Mouse (Mus musculus): Measurements from ENCODE around the gene Cabp1. TPM values are rescaled to one million over a fixed set of nuclear protein-coding genes. Genes with fewer than 3 reads are reported as not detected.

The Cabp1 gene
- total and polyA plus RNA-seq, 3 experiments: 2.3 to 6.0 (median 3.9) TPM

GRCm38 (mm10) chr5:115192828-115193195 lies 1.4 kb downstream of the Cabp1 start:
- H3K4me3 ChIP-seq: no peak overlapping the region
- peaks cover 3% of the 10 kb centered on the region; the same call in 1 of the 2 replicates for H3K4me1 ChIP-seq (ENCODE audit: control insufficient read depth, insufficient read depth, low read length)
- 23% methylated on average over 7 of the region's 7 CpGs for WGBS
- intact Hi-C loops (cut with DNase I): no loop called here
- H3K27ac ChIP-seq: no peak overlapping the region
- TF ChIP-seq POLR2A (IDR thresholded peaks at IDR 0.05; ENCODE audit: insufficient read depth, low read depth, low read length): no peak
- TF ChIP-seq CTCF (IDR thresholded peaks at IDR 0.05): no peak
- TF ChIP-seq EP300 (IDR thresholded peaks at IDR 0.05; ENCODE audit: insufficient read depth, low read depth, low read length): no peak
- H3K36me3 ChIP-seq (ENCODE audit: control insufficient read depth, insufficient read depth, low read length): no peaks in the 10 kb centered on the region
- no peak overlapping the region for H3K9ac ChIP-seq (ENCODE audit: low read depth, low read length)
- no peaks in the 10 kb centered on the region for H3K27me3 ChIP-seq (ENCODE audit: control insufficient read depth, insufficient read depth, low read length)
- H3K79me2 ChIP-seq (replicated peaks; ENCODE audit: control insufficient read depth, insufficient read depth, low read length): no peaks in the 10 kb centered on the region
- no peak for DNase-seq

- TF ChIP-seq POLR2A (IDR thresholded peaks at IDR 0.05; ENCODE audit: insufficient read depth, low read depth, low read length) (no peak), CTCF (IDR thresholded peaks at IDR 0.05) (no peak), EP300 (IDR thresholded peaks at IDR 0.05; ENCODE audit: insufficient read depth, low read depth, low read length) (no peak)
- H3K36me3 ChIP-seq (ENCODE audit: control insufficient read depth, insufficient read depth, low read length): no peaks in the 10 kb centered on the region
- H3K27ac ChIP-seq: no peak overlapping the region
- DNase-seq: no peak
- peaks cover 3% of the 10 kb centered on the region; the same call in 1 of the 2 replicates for H3K4me1 ChIP-seq (ENCODE audit: control insufficient read depth, insufficient read depth, low read length)
- H3K9ac ChIP-seq (ENCODE audit: low read depth, low read length): no peak overlapping the region
- 33% methylated on average over 29 of the region's 29 CpGs for WGBS
- H3K4me3 ChIP-seq: no peak overlapping the region
- no peaks in the 10 kb centered on the region for H3K27me3 ChIP-seq (ENCODE audit: control insufficient read depth, insufficient read depth, low read length)
- intact Hi-C loops (cut with DNase I): no loop called here
- no peaks in the 10 kb centered on the region for H3K79me2 ChIP-seq (replicated peaks; ENCODE audit: control insufficient read depth, insufficient read depth, low read length)
These were observed 2.0 kb downstream of the Cabp1 start for GRCm38 (mm10) chr5:115191880-115192827.

- Histone ChIP-seq H3K4me3 (no peak overlapping the region), H3K4me1 (ENCODE audit: control insufficient read depth, insufficient read depth, low read length) (peaks cover 6% of the 10 kb centered on the region), H3K27me3 (ENCODE audit: control insufficient read depth, insufficient read depth, low read length) (no peaks in the 10 kb centered on the region), H3K9ac (ENCODE audit: low read depth, low read length) (no peak overlapping the region), H3K27ac (no peak overlapping the region), H3K79me2 (replicated peaks; ENCODE audit: control insufficient read depth, insufficient read depth, low read length) (no peaks in the 10 kb centered on the region), H3K36me3 (ENCODE audit: control insufficient read depth, insufficient read depth, low read length) (no peaks in the 10 kb centered on the region)
- intact Hi-C loops (cut with DNase I): no loop called here
- TF ChIP-seq EP300 (IDR thresholded peaks at IDR 0.05; ENCODE audit: insufficient read depth, low read depth, low read length): no peak
- TF ChIP-seq POLR2A (IDR thresholded peaks at IDR 0.05; ENCODE audit: insufficient read depth, low read depth, low read length): no peak
- TF ChIP-seq CTCF (IDR thresholded peaks at IDR 0.05): no peak
- WGBS: 88% methylated on average over 12 of the region's 12 CpGs
- DNase-seq: no peak
These were observed 4.1 kb downstream of the Cabp1 start for GRCm38 (mm10) chr5:115190081-115190480.

- peaks cover 9% of the 10 kb centered on the region for H3K4me1 ChIP-seq (ENCODE audit: control insufficient read depth, insufficient read depth, low read length)
- no peak overlapping the region for H3K9ac ChIP-seq (ENCODE audit: low read depth, low read length)
- peak; percentile 40 to 58 for DNase-seq
- no peaks in the 10 kb centered on the region for H3K27me3 ChIP-seq (ENCODE audit: control insufficient read depth, insufficient read depth, low read length)
- TF ChIP-seq POLR2A (IDR thresholded peaks at IDR 0.05; ENCODE audit: insufficient read depth, low read depth, low read length) (no peak), EP300 (IDR thresholded peaks at IDR 0.05; ENCODE audit: insufficient read depth, low read depth, low read length) (0 out of 2 replicates have a peak, but pooled peaks have one; percentile 46), CTCF (IDR thresholded peaks at IDR 0.05) (peak; percentile 88)
- intact Hi-C loops (cut with DNase I): loop anchor here (5.0 kb wide), 2 partner anchors 158 to 212 kb away; partner anchors contain the start of gene Cox6a1
- H3K4me3 ChIP-seq: no peak overlapping the region
- H3K79me2 ChIP-seq (replicated peaks; ENCODE audit: control insufficient read depth, insufficient read depth, low read length): no peaks in the 10 kb centered on the region
- no peaks in the 10 kb centered on the region for H3K36me3 ChIP-seq (ENCODE audit: control insufficient read depth, insufficient read depth, low read length)
- H3K27ac ChIP-seq: no peak overlapping the region
- 44% methylated on average over 5 of the region's 5 CpGs for WGBS
These were observed 5.4 kb downstream of the Cabp1 start for GRCm38 (mm10) chr5:115188824-115189223.

- intact Hi-C loops (cut with DNase I): loop anchor here (1.0 to 5.0 kb wide), 4 partner anchors 48 to 210 kb away; partner anchors contain the start of genes Cox6a1 and Pop5
- Histone ChIP-seq H3K27me3 (ENCODE audit: control insufficient read depth, insufficient read depth, low read length) (no peaks in the 10 kb centered on the region), H3K36me3 (ENCODE audit: control insufficient read depth, insufficient read depth, low read length) (no peaks in the 10 kb centered on the region), H3K4me1 (ENCODE audit: control insufficient read depth, insufficient read depth, low read length) (peaks cover 10% of the 10 kb centered on the region), H3K9ac (ENCODE audit: low read depth, low read length) (peak overlapping the region; percentile 65), H3K79me2 (replicated peaks; ENCODE audit: control insufficient read depth, insufficient read depth, low read length) (no peaks in the 10 kb centered on the region), H3K27ac (peak overlapping the region; percentile 93), H3K4me3 (peak overlapping the region; percentile 43)
- DNase-seq: peak; percentile 94 to 95
- TF ChIP-seq CTCF (IDR thresholded peaks at IDR 0.05): peak; percentile 99
- TF ChIP-seq POLR2A (IDR thresholded peaks at IDR 0.05; ENCODE audit: insufficient read depth, low read depth, low read length): peak; percentile 72; the same call in 1 of the 2 replicates
- peak; percentile 32; the same call in 1 of the 2 replicates for TF ChIP-seq EP300 (IDR thresholded peaks at IDR 0.05; ENCODE audit: insufficient read depth, low read depth, low read length)
- WGBS: 12% methylated on average over 26 of the region's 26 CpGs
These were observed 6.7 kb downstream of the Cabp1 start for GRCm38 (mm10) chr5:115187188-115188131.

Measured in heart, adult 2 months (tissue).